Mouse (Mus musculus) neural tube, embryonic 11.5 days (tissue): ENCODE data around the gene Gtpbp1. TPM values are rescaled to one million over a fixed set of nuclear protein-coding genes. Genes with fewer than 3 reads are reported as not detected.

Experiments used
- ATAC-seq: fragments of 200-750 bp; cut with Nextera tagmentation; 2 replicates; pipeline ENCODE4 v1.8.0; 2017; ENCODE audit warnings: moderate number of reproducible peaks, mild to moderate bottlenecking, moderate TSS enrichment, moderate library complexity; ENCODE audit not compliant: insufficient read depth, low FRiP score, low TSS enrichment
- DNase-seq: peaks from one replicate; pipeline ENCODE4 v3.0.0-alpha.2; 2015; ENCODE audit warnings: low spot score
- H3K27ac ChIP-seq: fragments of 300-500 bp; sonication (generic); 2 replicates; pipeline ENCODE4 v1.5.1; 2014; ENCODE audit warnings: low read depth, mild to moderate bottlenecking, low read length
- H3K27me3 ChIP-seq: fragments of 300-500 bp; sonication (generic); 2 replicates; pipeline ENCODE4 v1.6.1; 2014; ENCODE audit warnings: mild to moderate bottlenecking, low read length, mixed read lengths; ENCODE audit not compliant: control insufficient read depth, insufficient read depth
- H3K36me3 ChIP-seq: fragments of 300-500 bp; sonication (generic); 2 replicates; pipeline ENCODE4 v1.6.1; 2014; ENCODE audit warnings: mild to moderate bottlenecking, low read length, moderate library complexity, mixed read lengths; ENCODE audit not compliant: control insufficient read depth, insufficient read depth
- H3K4me1 ChIP-seq: fragments of 300-500 bp; sonication (generic); 2 replicates; pipeline ENCODE4 v1.6.1; 2014; ENCODE audit warnings: low read length, mixed read lengths; ENCODE audit not compliant: control insufficient read depth, insufficient read depth
- H3K4me2 ChIP-seq: fragments of 300-500 bp; sonication (generic); 2 replicates; pipeline ENCODE4 v1.6.1; 2014; ENCODE audit warnings: low read depth, mild to moderate bottlenecking, moderate library complexity
- H3K4me3 ChIP-seq: fragments of 300-500 bp; sonication (generic); 2 replicates; pipeline ENCODE4 v1.5.1; 2014; ENCODE audit warnings: low read depth, low read length
- H3K9ac ChIP-seq: fragments of 300-500 bp; sonication (generic); 2 replicates; pipeline ENCODE4 v1.6.1; 2014; ENCODE audit warnings: mild to moderate bottlenecking, low read length
- H3K9me3 ChIP-seq: fragments of 300-500 bp; sonication (generic); 2 replicates; pipeline ENCODE4 v1.6.1; 2016; ENCODE audit warnings: low read length; ENCODE audit not compliant: control insufficient read depth
- WGBS: fragments of 180-500 bp; shearing (Covaris S2); extraction: QIAGEN DNeasy Blood & Tissue Kit; methylation state at CpG from one replicate; pipeline ENCODE4 v1.1.7; 2014; 5-methylcytosine and 5-hydroxymethylcytosine counted together
- polyA plus RNA-seq: library from polyadenylated mRNA; unstranded; fragments of >200 nt; fragmentation: Nextera tagmentation; extraction: Ambion mirVana; gene quantifications from 2 replicates; pipeline ENCODE4 v1.2.1, GENCODE M21; 2014

Gene Gtpbp1
- polyA plus RNA-seq, 1 experiment from 2014 or later = 39.7 TPM

- Histone ChIP-seq H3K9me3 (no peaks in the 10 kb centered on the region), H3K4me1 (no peaks in the 10 kb centered on the region), H3K27ac (no peak overlapping the region), H3K36me3 (no peaks in the 10 kb centered on the region), H3K4me3 (no peak overlapping the region), H3K27me3 (no peaks in the 10 kb centered on the region), H3K9ac (no peak overlapping the region), H3K4me2 (no peak overlapping the region)
- ATAC-seq (no peak), DNase-seq (no peak)
- 89% methylated on average over 8 of the region's 8 CpGs for WGBS
Measured at GRCm38 (mm10) chr15:79750266-79750665, 59.6 kb downstream of the Gtpbp1 start.

- H3K27ac ChIP-seq = no peak overlapping the region
- H3K4me3 ChIP-seq = no peak overlapping the region
- no peak overlapping the region for H3K9ac ChIP-seq
- no peak overlapping the region for H3K4me2 ChIP-seq
- DNase-seq (no peak), ATAC-seq (no peak)
- no peaks in the 10 kb centered on the region for H3K27me3 ChIP-seq
- 82% methylated on average over 17 of the region's 17 CpGs for WGBS
- H3K9me3 ChIP-seq = no peaks in the 10 kb centered on the region
- no peaks in the 10 kb centered on the region for H3K36me3 ChIP-seq
- no peaks in the 10 kb centered on the region for H3K4me1 ChIP-seq
Measured at GRCm38 (mm10) chr15:79751772-79752171, 61.1 kb downstream of the Gtpbp1 start.

GRCm38 (mm10) chr15:79752742-79753419 is 62.2 kb downstream of the Gtpbp1 start:
- DNase-seq = peak; percentile 79
- Histone ChIP-seq H3K9ac (no peak overlapping the region), H3K4me2 (no peak overlapping the region), H3K27me3 (no peaks in the 10 kb centered on the region), H3K4me1 (no peaks in the 10 kb centered on the region), H3K4me3 (no peak overlapping the region), H3K27ac (no peak overlapping the region), H3K9me3 (no peaks in the 10 kb centered on the region), H3K36me3 (no peaks in the 10 kb centered on the region)
- no peak for ATAC-seq
- WGBS = 25% methylated on average over 11 of the region's 11 CpGs

GRCm38 (mm10) chr15:79753420-79753752 is 62.7 kb downstream of the Gtpbp1 start:
- WGBS = 95% methylated on average over 3 of the region's 3 CpGs
- Histone ChIP-seq H3K27ac (no peak overlapping the region), H3K4me3 (no peak overlapping the region), H3K4me1 (no peaks in the 10 kb centered on the region), H3K27me3 (no peaks in the 10 kb centered on the region), H3K9me3 (no peaks in the 10 kb centered on the region), H3K9ac (no peak overlapping the region), H3K36me3 (no peaks in the 10 kb centered on the region), H3K4me2 (no peak overlapping the region)
- DNase-seq (no peak), ATAC-seq (no peak)

GRCm38 (mm10) chr15:79753873-79754272 is 63.2 kb downstream of the Gtpbp1 start:
- no peaks in the 10 kb centered on the region for H3K4me1 ChIP-seq
- DNase-seq (no peak), ATAC-seq (no peak)
- H3K4me3 ChIP-seq = no peak overlapping the region
- no peak overlapping the region for H3K4me2 ChIP-seq
- no peaks in the 10 kb centered on the region for H3K36me3 ChIP-seq
- H3K27me3 ChIP-seq = no peaks in the 10 kb centered on the region
- 59% methylated on average over 4 of the region's 4 CpGs for WGBS
- no peak overlapping the region for H3K27ac ChIP-seq
- H3K9me3 ChIP-seq = no peaks in the 10 kb centered on the region
- no peak overlapping the region for H3K9ac ChIP-seq

- H3K4me3 ChIP-seq = no peak overlapping the region
- WGBS = 93% methylated on average over 4 of the region's 4 CpGs
- no peak overlapping the region for H3K9ac ChIP-seq
- H3K4me1 ChIP-seq = no peaks in the 10 kb centered on the region
- H3K9me3 ChIP-seq = no peaks in the 10 kb centered on the region
- no peak overlapping the region for H3K4me2 ChIP-seq
- H3K27ac ChIP-seq = no peak overlapping the region
- no peaks in the 10 kb centered on the region for H3K27me3 ChIP-seq
- DNase-seq (no peak), ATAC-seq (no peak)
- no peaks in the 10 kb centered on the region for H3K36me3 ChIP-seq
Measured at GRCm38 (mm10) chr15:79755176-79755575, 64.5 kb downstream of the Gtpbp1 start.

GRCm38 (mm10) chr15:79755977-79756625 is 65.5 kb downstream of the Gtpbp1 start:
- H3K36me3 ChIP-seq = no peaks in the 10 kb centered on the region
- WGBS = 73% methylated on average over 8 of the region's 8 CpGs
- ATAC-seq = no peak
- H3K27me3 ChIP-seq = no peaks in the 10 kb centered on the region
- no peaks in the 10 kb centered on the region for H3K9me3 ChIP-seq
- H3K4me1 ChIP-seq = no peaks in the 10 kb centered on the region
- no peak overlapping the region for H3K27ac ChIP-seq
- H3K4me3 ChIP-seq = no peak overlapping the region
- no peak for DNase-seq
- H3K9ac ChIP-seq = no peak overlapping the region
- H3K4me2 ChIP-seq = no peak overlapping the region

- Histone ChIP-seq H3K9me3 (no peaks in the 10 kb centered on the region), H3K27ac (no peak overlapping the region), H3K4me3 (no peak overlapping the region), H3K27me3 (no peaks in the 10 kb centered on the region), H3K9ac (no peak overlapping the region), H3K4me2 (no peak overlapping the region), H3K36me3 (no peaks in the 10 kb centered on the region), H3K4me1 (no peaks in the 10 kb centered on the region)
- ATAC-seq = no peak
- DNase-seq = no peak
- 87% methylated on average over 3 of the region's 3 CpGs for WGBS
Measured at GRCm38 (mm10) chr15:79757118-79757517, 66.5 kb downstream of the Gtpbp1 start.

GRCm38 (mm10) chr15:79760956-79761355 is 70.3 kb downstream of the Gtpbp1 start:
- H3K4me3 ChIP-seq = no peak overlapping the region
- no peaks in the 10 kb centered on the region for H3K27me3 ChIP-seq
- H3K36me3 ChIP-seq = no peaks in the 10 kb centered on the region; the same call in 1 of the 2 replicates
- 86% methylated on average over 6 of the region's 6 CpGs for WGBS
- H3K4me2 ChIP-seq = no peak overlapping the region
- H3K9me3 ChIP-seq = no peaks in the 10 kb centered on the region
- H3K9ac ChIP-seq = no peak overlapping the region
- H3K27ac ChIP-seq = no peak overlapping the region
- no peaks in the 10 kb centered on the region for H3K4me1 ChIP-seq
- ATAC-seq (no peak), DNase-seq (no peak)
